Mouse (Mus musculus): Measurements from ENCODE around the gene Ackr4.

The Ackr4 gene

DNA sequence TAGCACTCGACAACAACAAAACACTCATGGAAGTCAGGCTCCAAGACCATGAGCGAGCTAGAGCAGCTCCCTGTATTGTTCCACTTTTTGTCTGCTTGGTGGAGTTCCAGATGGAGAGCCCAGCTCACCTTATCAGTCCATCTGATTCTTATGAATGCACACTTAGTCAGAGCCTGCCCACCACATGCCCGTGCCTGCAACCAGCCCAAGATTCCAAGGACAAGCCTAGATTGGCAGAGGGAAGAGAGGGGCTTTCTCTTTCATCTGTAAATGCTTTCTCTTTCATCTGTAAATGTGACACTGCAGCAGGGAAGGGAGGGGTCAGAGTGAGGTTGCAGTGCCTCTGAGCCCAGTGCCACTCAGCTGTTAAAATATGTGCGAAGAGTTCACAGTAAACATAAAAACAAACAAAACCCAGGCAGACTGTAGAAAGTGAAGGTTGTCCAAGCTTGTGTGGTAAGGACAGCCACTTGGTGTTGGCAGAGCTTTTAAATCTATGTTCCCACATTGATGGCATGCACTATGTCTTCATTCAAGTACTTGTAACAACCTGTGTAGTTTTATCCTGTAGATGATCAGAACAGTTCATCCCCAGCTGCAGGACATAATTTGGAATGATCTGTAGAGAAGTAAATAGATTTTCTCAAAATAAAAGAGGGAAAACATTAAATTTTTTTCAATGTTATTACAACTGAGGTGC lies 40.9 kb downstream of the Ackr4 start:
- no peak for TF ChIP-seq GATA4 (IDR thresholded peaks at IDR 0.05; ENCODE audit: insufficient replicate concordance, low read length)

- TF ChIP-seq GATA4 (IDR thresholded peaks at IDR 0.05; ENCODE audit: insufficient replicate concordance, low read length) = no peak
Measured at GRCm38 (mm10) chr9:104080038-104080437, 46.7 kb downstream of the Ackr4 start.

DNA sequence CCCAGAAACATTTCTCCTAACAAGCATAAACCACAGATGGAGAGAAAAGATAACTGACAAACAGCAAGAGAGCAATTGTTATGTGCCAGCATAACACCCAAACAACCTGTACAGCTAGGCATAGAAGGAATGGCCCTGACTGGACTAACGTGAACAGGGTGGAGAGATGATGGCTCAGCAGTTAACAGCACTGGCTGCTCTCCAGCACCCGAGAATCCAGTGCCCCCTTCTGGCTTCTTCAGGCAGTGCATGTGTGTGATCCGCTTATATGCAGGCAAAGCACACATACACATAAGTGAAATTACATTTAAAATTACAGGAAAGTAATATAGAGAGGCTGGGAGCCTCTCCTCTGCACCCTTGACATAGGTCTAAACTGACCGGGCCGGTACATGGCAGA lies 47.4 kb downstream of the Ackr4 start:
- no peak for TF ChIP-seq GATA4 (IDR thresholded peaks at IDR 0.05; ENCODE audit: insufficient replicate concordance, low read length)

- no peak for TF ChIP-seq GATA4 (IDR thresholded peaks at IDR 0.05; ENCODE audit: insufficient replicate concordance, low read length)
Measured at GRCm38 (mm10) chr9:104078780-104079179, 48.0 kb downstream of the Ackr4 start.

DNA sequence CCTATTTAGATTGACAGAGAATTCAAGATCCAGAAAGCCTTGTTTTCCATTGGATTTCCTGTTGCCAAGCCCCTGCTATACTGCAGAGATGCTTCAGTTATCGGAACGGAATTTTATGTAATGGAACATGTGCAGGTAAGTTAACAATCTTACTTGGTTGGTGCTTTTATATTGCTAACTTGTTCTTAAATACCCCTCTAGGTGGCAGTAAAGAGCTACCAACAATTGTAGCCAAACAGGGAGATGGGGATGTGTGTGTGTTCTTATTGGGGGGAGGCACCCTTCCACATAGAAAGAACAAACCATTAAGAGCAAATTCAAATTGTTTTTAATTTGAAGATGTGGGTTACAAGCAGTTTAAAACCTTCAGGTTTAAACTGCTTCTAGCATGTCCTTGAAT lies 50.9 kb downstream of the Ackr4 start:
- TF ChIP-seq GATA4 (IDR thresholded peaks at IDR 0.05; ENCODE audit: insufficient replicate concordance, low read length) = no peak

- peak; percentile 53; the same call in 1 of the 2 replicates for TF ChIP-seq GATA4 (IDR thresholded peaks at IDR 0.05; ENCODE audit: insufficient replicate concordance, low read length)
Measured at GRCm38 (mm10) chr9:104070863-104071604, 55.7 kb downstream of the Ackr4 start.

DNA sequence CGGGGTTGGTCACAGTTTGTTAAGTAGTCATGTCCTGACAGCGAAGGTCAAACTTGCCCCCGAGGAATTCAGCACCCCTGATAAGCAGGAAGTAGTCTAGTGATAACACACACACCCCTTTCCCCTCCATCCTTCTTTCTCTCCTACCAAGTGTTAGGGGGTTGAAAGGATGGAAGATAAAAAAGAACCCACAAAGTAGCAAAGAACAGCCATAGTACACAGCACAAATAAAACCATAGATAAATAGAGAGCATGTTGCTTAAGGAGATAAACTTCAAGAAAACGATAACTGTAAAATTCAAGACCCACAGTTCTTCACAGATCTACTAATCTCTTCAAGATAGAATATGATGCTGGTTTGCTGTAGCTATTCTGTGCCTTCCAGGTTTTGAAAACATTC lies 56.5 kb downstream of the Ackr4 start:
- no peak for TF ChIP-seq GATA4 (IDR thresholded peaks at IDR 0.05; ENCODE audit: insufficient replicate concordance, low read length)

- no peak for TF ChIP-seq GATA4 (IDR thresholded peaks at IDR 0.05; ENCODE audit: insufficient replicate concordance, low read length)
Measured at GRCm38 (mm10) chr9:104064571-104064970, 62.2 kb downstream of the Ackr4 start.

DNA sequence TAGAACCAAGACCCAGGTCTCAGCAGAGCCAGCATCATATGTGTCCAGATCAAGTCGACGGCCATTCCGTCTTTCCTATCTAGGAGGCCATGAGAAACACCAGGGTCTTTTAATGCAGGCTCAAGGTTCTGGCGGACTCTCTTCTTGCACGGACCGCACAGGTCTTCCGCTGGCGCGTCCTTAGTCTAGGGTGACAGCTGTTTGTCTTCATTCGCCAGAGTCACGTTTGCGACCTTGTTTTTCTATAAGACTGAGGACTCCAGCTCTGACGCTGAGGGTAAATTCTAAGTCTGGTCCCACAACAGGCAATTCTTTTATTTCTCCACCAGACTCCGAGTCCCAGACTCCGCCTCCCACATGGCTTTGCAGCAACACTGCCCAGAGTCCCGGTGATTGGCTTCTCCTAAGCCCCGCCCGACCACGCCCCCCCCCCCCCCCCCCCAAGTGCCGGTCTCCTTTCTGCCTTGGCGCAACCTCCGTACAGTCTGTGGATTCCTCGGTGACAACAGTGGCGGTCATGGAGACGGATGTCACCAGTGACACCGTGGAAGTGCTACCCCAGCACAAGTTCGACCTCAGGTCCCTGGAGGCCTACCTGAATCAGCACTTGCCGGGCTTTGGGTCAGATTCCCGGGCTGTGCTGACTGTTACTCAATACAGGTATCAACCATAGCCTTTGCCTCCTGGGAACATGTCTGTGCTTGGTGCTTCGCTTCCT lies 63.3 kb downstream of the Ackr4 start, which contains the start of gene Acad11:
Gene Acad11, plus strand, starts transcription at position 134 of the 718 bp plus-strand sequence.
- no peak for TF ChIP-seq GATA4 (IDR thresholded peaks at IDR 0.05; ENCODE audit: insufficient replicate concordance, low read length)

GRCm38 (mm10) chr9:104062430-104063243 lies 64.1 kb downstream of the Ackr4 start, which contains the start of gene Uba5:
Gene Uba5, minus strand, starts transcription at chr9:104063134.
- no peak for TF ChIP-seq GATA4 (IDR thresholded peaks at IDR 0.05; ENCODE audit: insufficient replicate concordance, low read length)

- TF ChIP-seq GATA4 (IDR thresholded peaks at IDR 0.05; ENCODE audit: insufficient replicate concordance, low read length) = no peak
Measured at GRCm38 (mm10) chr9:104051028-104051427, 75.7 kb downstream of the Ackr4 start.

DNA sequence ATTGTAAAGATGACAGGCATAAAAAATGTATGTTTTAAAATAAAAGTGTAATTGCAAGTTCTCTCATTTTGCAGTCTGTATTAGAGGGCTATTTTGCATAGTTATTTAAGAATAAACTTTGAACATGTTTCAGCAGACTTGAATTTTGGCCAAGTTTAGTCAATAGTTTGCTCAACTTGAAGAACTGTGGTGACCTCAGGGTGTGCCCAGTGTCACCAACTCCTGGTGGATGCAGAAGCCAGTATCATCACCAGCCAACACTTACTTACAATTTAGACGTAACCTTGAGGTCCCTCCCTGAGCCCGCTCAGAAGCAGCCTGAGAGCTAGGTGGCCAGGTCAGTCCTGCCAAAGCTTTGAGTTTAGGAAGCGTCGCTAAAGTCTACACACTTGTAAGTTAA lies 83.1 kb downstream of the Ackr4 start:
- no peak for TF ChIP-seq GATA4 (IDR thresholded peaks at IDR 0.05; ENCODE audit: insufficient replicate concordance, low read length)

DNA sequence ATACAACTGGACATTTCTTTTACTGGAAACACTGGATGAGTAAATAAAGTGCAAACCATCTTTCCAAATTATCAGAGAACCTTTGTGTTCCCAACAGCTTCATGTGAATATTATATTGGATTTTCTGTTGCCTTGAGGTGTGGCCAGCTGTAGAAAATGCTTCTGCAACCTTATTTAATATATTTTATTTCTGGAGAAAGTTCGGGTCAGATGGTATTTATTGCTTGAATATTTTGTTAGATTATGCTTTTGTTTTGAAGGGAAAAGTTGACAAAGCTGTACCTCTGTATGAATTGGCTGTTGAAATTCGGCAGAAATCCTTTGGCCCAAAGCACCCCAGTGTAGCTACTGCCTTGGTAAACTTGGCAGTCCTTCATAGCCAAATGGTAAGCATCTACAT lies 86.4 kb downstream of the Ackr4 start, which contains the start of gene Gm28305:
Gene Gm28305, plus strand, starts transcription at position 301 of the 400 bp plus-strand sequence.
- no peak for TF ChIP-seq GATA4 (IDR thresholded peaks at IDR 0.05; ENCODE audit: insufficient replicate concordance, low read length)

DNA sequence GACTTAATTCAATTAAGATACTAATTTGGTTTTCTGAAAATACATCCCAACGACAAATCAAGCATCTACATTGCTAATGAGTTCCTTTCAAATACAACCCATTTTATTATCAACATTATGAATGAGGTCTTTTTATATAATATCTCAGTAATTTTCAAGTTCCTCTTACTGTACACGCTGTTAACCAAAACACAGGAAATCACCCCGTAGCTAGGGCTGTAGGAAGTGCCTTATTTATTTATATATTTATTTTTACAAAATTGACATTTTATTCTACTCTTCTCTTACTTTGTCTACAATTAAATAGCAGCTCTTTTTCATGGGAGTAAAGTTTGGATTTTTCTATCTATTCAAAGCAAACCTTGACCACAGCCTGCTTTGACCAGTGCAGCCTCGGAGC lies 87.0 kb downstream of the Ackr4 start:
- no peak for TF ChIP-seq GATA4 (IDR thresholded peaks at IDR 0.05; ENCODE audit: insufficient replicate concordance, low read length)
